Mouse (Mus musculus): ENCODE data around the gene Anxa11.
"Not testable (repeated sequence)": the region's sequence is repeated elsewhere in the genome, so short reads cannot be mapped to it uniquely, and the experiment has no call there.

DNA sequence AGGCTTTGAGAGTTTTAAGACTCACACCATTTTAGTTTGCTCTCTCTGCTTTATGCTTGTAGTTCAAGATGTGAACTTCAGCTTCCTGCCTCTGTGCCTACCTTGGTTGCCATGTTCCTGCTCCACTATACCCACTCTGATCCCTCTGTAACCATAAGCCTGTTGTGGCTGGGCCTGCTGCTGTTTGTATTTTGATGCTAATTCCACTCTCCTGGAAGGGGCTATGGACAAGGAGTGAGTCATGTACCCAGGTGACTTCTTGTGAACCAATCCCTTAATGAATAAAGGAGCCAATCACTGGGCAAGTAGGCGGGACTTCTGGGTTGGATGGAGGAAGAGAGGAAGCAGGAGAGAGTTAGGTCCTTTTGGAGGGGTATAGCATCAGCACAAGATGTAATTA, 30.9 kb upstream of the Anxa11 start:
- not testable (repeated sequence) for TF ChIP-seq POLR2A (IDR thresholded peaks at IDR 0.05; ENCODE audit: control insufficient read depth, extremely low read depth, insufficient read depth, low read length, poor library complexity); CTCF (IDR thresholded peaks at IDR 0.05; ENCODE audit: borderline replicate concordance, control insufficient read depth, extremely low read depth, insufficient read depth, low read length, poor library complexity)

All from thymus, adult 2 months (tissue).